Mouse (Mus musculus): Measurements from ENCODE around the gene Hist2h2ac.
"Not testable (repeated sequence)": the region's sequence is repeated elsewhere in the genome, so short reads cannot be mapped to it uniquely, and the experiment has no call there.

Gene Hist2h2ac

DNA sequence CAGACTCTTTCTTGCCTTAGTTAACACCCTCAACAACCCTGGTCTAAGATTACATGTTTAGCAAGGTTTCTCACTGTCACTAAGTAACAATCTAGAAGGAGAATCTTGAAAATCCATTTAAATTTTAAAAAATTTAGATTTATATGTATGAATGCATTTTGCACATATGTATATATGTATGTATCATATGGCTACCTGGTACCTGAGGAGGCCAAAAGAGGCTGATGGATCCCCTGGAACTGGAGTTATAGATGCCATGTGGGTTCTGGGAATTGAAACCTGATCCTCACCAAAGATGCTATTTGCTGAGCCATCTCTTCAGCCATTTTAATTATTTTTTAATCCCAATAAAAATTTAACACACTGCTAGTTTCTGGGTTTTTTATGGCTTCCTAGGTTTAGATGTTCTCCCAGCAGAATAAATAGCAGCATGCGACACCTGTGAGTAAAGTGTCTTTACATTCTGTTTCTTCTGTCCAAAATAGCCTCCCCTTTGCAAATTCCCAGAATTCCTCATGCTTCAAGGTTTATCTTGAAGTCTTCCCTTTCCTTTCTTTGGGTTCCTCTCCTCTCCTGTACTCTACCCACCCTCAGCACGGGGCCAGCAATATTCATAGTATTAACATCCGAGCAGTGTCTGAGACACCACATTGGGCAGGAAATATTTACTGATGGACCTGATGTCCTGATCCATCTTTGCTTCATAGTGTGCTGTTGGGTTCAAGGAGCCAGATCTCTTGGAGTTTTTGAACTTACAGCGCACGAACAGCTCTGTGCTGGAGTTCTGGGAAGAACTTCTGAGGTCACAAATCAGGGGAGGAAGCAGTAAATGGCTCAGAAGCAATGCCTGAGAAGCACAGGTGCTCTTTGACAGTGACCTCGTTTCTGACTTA, 27.7 kb upstream of the Hist2h2ac start:
- DNase-seq (ENCODE audit: low read depth): no peak

DNA sequence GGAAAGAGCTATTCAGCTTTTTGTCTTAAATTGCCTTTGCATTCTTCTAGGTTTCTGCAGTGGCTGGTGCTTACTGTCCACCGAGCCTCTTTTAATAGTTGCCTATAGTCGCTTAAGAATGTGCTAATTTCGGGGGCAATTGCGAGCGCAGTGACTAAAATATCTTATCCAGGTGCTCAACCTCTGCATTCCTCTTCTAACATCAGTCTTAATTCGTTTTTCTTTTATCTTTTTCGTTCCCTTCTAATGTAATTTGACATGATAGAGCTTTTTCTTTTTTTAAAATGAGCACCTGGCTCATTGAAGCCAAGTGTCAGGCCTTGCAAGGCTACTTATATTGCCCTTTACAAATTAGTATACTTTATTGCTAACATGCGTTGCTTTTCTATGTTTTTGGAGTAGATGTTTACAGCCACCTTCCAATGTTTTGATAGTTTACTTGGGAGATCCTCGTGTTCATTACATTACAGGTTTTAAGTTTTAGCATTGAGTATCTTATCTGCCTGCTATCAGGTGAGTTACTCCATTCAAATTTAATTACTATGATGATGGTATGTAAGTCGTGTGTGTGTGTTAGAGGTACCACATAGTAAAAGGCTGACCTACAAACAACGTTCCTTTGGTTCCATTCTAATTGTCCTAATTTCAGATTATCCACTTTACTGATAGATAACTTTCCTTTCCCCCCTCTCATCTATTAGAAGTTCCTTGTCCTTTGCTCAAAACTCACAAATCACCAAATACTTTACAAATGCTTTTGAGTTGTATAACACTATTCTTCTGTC, 26.9 kb upstream of the Hist2h2ac start:
- no peak for DNase-seq (ENCODE audit: low read depth)

DNA sequence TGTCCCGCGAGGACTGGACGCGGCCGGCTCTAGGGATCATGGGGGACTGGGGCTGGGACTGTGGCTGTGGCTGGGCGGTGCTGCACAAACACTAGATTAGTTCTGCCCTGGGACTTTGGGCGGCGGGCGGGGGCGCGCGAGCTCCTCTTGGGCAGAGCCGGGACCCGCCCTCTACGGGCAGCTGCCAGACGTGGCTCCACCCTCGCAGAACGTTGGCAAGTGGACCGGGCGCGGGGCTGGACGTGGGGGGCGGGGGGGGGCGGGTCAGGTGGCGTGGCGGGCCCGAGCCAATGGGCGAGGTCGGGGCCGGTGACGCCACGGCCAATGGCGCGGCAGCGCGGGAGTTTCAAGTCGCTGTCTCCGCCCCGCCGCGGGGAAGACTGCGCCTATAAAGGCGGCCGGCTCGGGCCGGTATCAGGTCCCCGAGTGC, 25.8 kb upstream of the Hist2h2ac start, which contains the start of gene Hist2h3c1:
Gene Hist2h3c1, plus strand, starts transcription at position 259 of the 430 bp plus-strand sequence.
- DNase-seq (ENCODE audit: low read depth): not testable (repeated sequence)

DNA sequence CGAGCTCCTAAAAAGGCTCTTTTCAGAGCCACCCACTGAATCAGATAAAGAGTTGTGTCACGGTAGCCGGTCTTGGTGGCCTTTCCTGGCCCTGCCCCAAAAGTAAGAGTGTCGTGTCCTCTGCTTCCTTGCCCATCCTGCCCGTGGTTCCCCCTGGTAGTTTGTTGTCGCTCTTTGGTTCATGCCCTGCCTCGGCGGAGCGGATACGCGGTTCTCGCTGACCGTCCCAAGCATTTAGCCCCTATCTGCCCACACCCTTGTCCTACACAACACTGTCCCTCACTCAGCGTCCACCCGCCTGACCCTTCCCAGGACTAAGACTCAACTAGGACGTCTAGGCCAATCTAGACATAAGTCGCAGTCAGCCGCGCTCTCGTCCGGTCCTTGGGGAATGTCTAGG, 25.3 kb upstream of the Hist2h2ac start:
- DNase-seq (ENCODE audit: low read depth): not testable (repeated sequence)

DNA sequence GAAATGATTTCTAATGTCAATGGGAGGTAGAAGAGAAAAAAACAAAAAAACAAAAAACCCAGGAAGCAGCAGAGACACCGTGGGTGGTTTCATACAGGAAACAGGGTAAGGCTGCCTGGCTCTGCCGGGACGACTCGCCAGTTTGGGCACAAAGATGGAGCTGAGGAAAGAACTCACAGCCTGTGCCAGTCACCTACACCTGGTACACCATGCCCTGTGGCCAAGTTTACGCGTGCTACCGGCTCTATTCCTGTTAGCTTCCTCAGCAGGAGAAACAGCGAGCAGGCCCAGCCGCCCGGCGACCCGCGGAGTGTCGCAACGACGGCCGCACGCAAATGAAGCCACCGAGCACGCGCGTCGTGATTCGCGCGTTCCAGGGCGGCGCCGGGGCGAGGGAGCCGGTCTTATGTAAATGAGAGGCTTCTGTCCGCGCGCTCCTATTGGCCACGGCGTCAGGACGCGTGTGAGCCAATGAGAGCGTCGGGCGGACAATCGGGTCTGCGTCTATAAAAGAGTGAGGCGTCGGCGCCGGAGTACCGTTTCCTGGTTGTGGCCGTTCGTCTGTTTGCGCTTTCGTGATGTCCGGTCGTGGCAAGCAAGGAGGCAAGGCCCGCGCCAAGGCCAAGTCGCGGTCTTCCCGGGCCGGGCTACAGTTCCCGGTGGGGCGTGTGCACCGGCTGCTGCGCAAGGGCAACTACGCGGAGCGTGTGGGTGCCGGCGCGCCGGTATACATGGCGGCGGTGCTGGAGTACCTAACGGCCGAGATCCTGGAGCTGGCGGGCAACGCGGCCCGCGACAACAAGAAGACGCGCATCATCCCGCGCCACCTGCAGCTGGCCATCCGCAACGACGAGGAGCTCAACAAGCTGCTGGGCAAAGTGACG, 24.6 kb upstream of the Hist2h2ac start, which contains the start of gene Hist2h2aa1:
Gene Hist2h2aa1, plus strand, starts transcription at position 495 of the 884 bp plus-strand sequence.
- DNase-seq (ENCODE audit: low read depth): not testable (repeated sequence)

DNA sequence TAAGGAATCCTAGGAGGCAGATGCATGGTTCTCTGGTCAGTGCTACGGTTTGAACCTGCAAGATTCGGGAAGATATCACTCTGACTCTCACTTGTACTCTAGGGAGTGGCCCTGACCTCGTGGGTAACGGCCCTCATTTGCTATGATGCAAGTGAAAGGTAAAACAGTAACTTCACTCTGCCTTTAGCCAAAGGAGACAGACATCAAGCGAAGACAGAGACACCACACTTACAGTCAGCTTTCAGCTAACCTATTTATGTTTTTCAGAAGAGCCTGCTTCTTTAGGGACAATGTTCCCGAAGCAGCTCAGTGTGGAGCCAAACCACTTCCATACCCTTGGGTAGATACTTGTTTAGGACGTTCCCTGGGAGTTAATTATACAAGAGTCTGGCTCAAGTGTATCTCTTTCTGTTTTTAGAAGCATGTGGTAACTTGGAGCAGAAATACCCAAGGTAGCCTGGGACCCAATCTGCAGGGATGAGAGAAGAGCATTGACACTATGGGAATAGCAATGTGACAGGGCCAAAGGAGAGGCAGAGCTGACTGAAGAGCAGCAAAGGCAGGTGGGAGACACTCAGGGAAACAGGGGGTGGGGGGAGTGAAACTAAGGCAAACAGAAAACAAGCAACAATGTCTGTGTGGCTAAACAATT, 23.4 kb upstream of the Hist2h2ac start:
- DNase-seq (ENCODE audit: low read depth): no peak

DNA sequence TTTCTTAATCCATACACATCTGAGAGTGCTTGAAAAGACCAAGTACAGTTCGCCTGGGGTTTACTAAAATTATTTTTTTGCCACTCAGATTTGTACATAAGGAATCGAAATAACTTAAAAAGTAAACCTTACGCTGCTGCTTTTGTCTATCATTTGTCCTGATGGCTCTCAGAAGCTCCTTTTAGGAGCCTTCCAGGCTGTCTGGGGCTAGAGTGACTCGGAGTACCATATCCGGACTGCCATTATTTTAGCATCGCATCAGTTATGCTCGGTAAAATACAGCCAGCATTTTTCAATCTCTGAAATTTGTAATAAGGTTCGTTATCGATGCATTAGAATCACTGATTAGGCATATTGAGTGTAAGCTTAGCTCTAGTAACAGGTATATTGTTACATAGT, 20.1 kb upstream of the Hist2h2ac start:
- no peak for DNase-seq (ENCODE audit: low read depth)

DNA sequence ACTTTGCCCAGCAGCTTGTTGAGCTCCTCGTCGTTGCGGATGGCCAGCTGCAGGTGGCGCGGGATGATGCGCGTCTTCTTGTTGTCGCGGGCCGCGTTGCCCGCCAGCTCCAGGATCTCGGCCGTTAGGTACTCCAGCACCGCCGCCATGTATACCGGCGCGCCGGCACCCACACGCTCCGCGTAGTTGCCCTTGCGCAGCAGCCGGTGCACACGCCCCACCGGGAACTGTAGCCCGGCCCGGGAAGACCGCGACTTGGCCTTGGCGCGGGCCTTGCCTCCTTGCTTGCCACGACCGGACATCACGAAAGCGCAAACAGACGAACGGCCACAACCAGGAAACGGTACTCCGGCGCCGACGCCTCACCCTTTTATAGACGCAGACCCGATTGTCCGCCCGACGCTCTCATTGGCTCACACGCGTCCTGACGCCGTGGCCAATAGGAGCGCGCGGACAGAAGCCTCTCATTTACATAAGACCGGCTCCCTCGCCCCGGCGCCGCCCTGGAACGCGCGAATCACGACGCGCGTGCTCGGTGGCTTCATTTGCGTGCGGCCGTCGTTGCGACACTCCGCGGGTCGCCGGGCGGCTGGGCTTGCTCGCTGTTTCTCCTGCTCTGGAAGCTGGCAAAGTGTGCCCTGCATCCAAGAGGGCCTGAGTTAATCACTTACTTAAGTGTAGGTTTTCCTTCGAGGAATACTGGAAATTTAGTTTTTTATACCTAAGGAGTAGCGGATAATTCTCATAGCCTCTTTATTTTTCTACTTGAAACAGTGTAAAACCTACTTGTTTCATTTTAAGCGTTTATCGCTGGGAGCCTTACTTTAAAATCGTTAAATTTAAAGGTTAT, 19.5 kb upstream of the Hist2h2ac start, which contains the start of gene Hist2h2aa2:
Gene Hist2h2aa2, minus strand, starts transcription at position 328 of the 850 bp plus-strand sequence.
- not testable (repeated sequence) for DNase-seq (ENCODE audit: low read depth)

DNA sequence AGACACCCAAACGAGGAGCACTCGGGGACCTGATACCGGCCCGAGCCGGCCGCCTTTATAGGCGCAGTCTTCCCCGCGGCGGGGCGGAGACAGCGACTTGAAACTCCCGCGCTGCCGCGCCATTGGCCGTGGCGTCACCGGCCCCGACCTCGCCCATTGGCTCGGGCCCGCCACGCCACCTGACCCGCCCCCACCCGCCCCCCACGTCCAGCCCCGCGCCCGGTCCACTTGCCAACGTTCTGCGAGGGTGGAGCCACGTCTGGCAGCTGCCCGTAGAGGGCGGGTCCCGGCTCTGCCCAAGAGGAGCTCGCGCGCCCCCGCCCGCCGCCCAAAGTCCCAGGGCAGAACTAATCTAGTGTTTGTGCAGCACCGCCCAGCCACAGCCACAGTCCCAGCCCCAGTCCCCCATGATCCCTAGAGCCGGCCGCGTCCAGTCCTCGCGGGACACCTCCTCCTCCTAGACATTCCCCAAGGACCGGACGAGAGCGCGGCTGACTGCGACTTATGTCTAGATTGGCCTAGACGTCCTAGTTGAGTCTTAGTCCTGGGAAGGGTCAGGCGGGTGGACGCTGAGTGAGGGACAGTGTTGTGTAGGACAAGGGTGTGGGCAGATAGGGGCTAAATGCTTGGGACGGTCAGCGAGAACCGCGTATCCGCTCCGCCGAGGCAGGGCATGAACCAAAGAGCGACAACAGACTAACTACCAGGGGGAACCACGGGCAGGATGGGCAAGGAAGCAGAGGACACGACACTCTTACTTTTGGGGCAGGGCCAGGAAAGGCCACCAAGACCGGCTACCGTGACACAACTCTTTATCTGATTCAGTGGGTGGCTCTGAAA, 18.5 kb upstream of the Hist2h2ac start, which contains the start of gene Hist2h3c2:
Gene Hist2h3c2, minus strand, starts transcription at position 174 of the 840 bp plus-strand sequence.
- not testable (repeated sequence) for DNase-seq (ENCODE audit: low read depth)

DNA sequence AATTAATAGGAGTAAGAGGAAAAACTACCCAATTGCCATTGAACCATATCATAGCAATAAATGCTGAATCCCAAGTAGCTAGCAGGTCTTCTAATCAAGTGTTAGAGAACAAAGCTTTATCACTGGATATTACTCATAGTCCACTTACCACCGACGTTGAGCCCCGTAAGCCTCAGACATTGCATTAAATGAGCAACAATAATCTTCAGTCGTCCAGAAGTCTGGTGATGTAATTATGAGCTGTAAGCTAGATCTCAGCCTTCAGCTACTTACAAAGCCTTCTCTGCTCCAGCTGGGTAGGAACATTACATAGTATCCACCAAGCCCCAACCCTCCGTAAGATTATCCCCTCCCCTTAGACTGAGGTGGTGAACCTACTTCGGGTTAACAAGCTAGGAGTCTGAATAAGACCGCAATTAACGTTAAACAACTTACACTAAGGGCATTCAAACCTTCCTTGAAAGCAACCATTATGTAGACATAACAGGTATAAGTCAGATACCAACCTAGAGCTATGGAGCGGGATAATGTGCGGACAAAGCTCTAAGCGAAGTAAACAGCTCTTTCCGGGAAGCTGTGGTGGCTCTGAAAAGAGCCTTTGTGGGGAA, 17.3 kb upstream of the Hist2h2ac start:
- no peak for DNase-seq (ENCODE audit: low read depth)

DNA sequence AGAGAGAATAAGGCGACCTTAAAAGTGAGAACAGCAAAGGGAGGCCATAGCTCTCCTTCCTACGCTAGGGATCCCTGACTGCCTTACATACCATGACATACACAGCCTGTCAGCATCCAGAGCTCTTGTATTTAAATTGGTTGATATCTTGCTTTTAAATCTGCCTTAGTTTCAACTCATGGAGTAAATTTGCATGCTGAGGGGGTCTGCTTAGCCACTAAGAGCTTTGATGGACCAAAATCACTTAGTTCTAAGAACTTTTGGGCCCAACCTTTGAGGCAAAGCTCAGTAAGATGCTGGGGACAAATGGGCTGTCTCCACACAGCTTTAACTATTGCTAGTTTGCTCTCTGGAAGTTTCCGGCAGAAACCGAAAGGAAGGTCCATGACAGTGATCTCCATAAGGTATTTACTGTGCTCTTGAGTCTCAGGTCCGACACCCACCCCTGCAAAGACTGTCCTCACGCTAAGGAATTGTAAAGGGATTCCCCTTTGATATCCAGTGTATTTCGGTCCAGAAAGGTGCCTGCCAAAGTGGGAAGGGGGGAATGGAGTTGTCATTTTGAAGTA, 16.7 kb upstream of the Hist2h2ac start:
- DNase-seq (ENCODE audit: low read depth): no peak

DNA sequence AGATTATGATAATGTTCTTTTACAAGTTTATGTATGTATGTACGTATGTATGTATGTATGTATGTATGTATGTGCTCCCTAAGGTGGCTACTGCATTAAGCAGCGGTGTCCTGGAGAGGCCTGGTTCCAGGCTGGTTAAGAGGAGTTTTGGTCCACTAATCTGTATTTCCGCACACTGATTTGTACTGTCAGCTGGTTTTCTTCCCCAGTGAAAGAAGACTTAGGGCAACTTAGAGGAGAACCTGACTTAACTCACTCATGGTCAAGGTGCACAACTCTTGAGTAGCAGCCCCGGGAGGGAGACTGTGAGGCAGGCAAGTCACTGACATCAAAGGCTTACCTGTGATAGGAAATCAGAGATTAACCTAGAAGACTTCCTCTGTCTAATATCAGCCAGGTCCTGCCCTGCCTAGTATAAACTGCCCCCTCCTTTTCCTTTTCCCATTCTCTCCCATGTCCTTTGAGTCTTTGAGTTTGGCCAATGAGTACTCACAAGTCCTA, 16.2 kb upstream of the Hist2h2ac start:
- DNase-seq (ENCODE audit: low read depth): no peak

DNA sequence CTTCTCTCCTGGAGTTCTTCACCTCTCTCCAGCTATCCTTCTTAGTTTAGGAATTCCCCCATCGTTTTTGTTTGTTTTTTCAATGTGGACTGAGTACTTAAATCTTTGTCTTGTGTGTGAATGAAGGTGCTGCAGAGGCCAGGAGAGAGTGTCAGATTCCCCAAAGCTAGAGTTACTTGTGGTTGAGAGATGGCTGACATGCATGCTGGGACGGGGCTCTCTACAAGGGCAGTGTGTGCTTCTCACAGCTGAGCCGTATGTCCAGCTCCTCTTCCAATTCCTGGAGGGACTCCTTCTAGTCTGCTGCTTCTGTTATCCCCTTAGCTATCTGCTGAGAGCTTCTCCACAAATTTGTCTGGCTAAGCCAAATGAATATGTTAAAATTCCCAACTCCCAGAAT, 15.2 kb upstream of the Hist2h2ac start:
- DNase-seq (ENCODE audit: low read depth): no peak

DNA sequence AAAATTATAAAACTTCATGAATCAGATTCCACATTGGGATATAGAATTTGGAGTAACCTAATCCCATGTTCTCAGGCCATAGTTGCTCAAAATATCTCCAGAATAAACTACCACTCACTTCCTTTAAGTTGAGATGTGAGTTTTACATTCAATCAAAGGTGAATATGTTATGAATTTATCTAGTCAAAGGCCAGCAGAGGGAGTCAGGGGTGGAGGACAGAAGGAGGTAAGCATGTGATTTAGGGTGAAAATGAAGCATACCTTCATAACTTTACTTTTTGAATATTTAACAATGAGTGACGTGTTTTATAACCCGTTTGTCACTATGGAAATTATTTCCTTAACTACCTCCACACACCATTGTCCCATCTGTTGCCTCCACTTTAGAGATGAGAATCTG, 14.2 kb upstream of the Hist2h2ac start:
- no peak for DNase-seq (ENCODE audit: low read depth)

DNA sequence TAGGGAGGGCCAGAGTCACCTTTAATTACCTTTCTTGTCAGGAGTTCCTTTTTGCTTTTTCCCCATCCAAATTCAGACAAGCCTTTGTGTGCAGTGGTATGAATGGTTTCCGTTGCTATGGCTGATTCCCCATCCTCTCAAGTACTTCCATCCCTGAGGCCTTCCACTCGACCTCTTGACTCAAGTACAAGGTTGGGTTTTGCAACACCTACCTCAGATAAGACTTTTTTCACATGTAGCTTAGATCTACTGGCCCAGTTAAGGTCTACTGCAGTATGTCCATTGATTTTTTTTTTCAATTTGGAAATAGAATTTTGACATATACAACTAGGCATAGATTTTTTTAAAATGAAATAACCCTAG, 11.1 kb upstream of the Hist2h2ac start:
- no peak for DNase-seq (ENCODE audit: low read depth)

DNA sequence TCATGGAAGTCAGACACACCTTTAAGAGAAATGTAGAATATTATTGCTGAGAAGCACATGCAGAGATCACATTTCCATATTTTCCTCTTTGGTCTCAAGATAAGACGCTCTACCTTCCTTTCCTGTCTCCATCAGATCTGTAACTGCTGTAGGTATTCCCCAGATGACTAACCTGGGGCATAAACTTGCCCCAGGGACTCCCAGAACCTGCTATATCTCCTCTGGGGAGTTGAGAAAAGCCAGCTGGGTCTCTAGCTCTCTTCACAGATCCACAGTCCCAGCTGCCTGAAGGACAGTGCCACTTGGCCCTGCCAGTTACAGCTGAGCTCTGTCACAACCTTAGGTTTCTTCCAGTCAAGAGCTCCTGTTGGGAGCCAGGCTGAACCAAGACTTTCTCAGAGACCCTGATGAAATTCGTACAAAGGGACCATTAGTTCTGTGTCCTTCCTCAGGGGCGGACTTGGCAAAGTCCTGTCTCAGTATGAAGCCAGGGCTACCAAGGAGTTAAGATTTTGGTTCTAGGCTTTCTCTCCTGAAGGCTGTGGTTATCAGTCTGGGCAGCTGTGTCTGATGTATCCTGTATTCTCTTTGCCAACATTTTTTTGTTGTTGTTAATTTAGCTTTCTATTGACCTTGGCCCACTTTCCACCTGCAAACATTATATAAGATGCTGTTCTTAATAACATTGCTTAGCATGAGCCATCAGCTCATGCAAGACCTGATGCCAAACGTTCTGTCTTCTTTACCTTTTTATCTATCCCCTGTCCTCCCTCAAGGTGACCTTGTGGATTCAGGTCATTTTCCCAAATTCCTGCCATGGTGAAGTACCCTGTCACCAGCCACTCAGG, 10.5 kb upstream of the Hist2h2ac start:
- no peak for DNase-seq (ENCODE audit: low read depth)

DNA sequence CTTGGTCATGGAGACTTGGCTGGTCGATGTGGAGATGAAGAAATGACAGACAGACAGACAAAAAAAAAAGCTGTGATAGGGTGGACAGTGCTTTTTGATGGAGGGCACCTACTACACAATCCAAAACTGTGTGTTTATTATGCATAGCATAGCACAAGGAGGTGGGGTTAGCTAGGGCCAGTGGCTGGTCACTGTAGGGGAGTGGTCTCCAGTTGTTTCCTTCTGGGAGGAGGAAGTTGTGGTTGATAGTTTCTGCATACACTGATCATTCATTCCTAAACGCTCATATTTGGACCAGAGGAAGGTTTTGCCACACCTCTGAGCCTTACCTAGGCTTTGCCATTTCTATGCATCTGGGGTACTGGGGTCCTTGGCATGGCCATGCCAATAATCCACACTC, 9.7 kb upstream of the Hist2h2ac start:
- no peak for DNase-seq (ENCODE audit: low read depth)
